Comparison of ENCODE assay signal across 8 mouse cellular contexts in genomic region chr7:25132318-25132960, GRCm38 (mm10). TPM values are rescaled to one million over a fixed set of nuclear protein-coding genes. Genes with fewer than 3 reads are reported as not detected.
DNase-seq lines count a peak whose midpoint lies in the region; ATAC-seq lines count a peak whose summit lies in the region.

No protein-coding gene starts in this region.

- H3K36me3 ChIP-seq in forebrain, embryonic 15.5 days = no peaks in the 10 kb centered on the region; the same call in 1 of the 2 replicates
- H3K36me3 ChIP-seq in limb, embryonic 11.5 days (ENCODE audit: control insufficient read depth, insufficient read depth, low read length) = no peaks in the 10 kb centered on the region
- H3K36me3 ChIP-seq in midbrain, embryonic 16.5 days (ENCODE audit: control insufficient read depth, insufficient read depth, low read length) = no peaks in the 10 kb centered on the region

- WGBS in forebrain, embryonic 15.5 days = 8% methylated on average over 25 of the region's 25 CpGs
- 6% methylated on average over 25 of the region's 25 CpGs for WGBS in limb, embryonic 11.5 days
- 10% methylated on average over 25 of the region's 25 CpGs for WGBS in midbrain, embryonic 16.5 days

- H3K4me1 ChIP-seq in forebrain, embryonic 15.5 days = peaks cover 19% of the 10 kb centered on the region
- peaks cover 5% of the 10 kb centered on the region; the same call in 1 of the 2 replicates for H3K4me1 ChIP-seq in limb, embryonic 11.5 days (ENCODE audit: control insufficient read depth, insufficient read depth, low read length)
- peaks cover 19% of the 10 kb centered on the region for H3K4me1 ChIP-seq in midbrain, embryonic 16.5 days (ENCODE audit: control insufficient read depth, insufficient read depth, low read length)

- H3K27ac ChIP-seq in forebrain, embryonic 15.5 days (replicated peaks) = no peak overlapping the region
- no peak overlapping the region for H3K27ac ChIP-seq in limb, embryonic 11.5 days (replicated peaks; ENCODE audit: low read depth, low read length)
- no peak overlapping the region for H3K27ac ChIP-seq in midbrain, embryonic 16.5 days (ENCODE audit: low read length)

- no peak overlapping the region for H3K9ac ChIP-seq in forebrain, embryonic 15.5 days (replicated peaks)
- 0 out of 2 replicates have a peak overlapping the region, but pooled peaks have one; percentile 30 for H3K9ac ChIP-seq in limb, embryonic 11.5 days (ENCODE audit: low read length)
- H3K9ac ChIP-seq in midbrain, embryonic 16.5 days (ENCODE audit: low read depth, low read length) = no peak overlapping the region; the same call in 1 of the 2 replicates

- ATAC-seq in forebrain, embryonic 15.5 days (replicated peaks) = 0 out of 2 replicates have a peak, but pooled peaks have one; percentile 20
- no peak for ATAC-seq in limb, embryonic 11.5 days (ENCODE audit: insufficient number of reproducible peaks, low FRiP score, low TSS enrichment, low read depth)
- no peak for ATAC-seq in midbrain, embryonic 16.5 days

- no peak overlapping the region for H3K4me2 ChIP-seq in forebrain, embryonic 15.5 days (replicated peaks)
- H3K4me2 ChIP-seq in limb, embryonic 11.5 days (ENCODE audit: low read depth, severe bottlenecking) = no peak overlapping the region
- peak overlapping the region; percentile 78; the same call in 1 of the 2 replicates for H3K4me2 ChIP-seq in midbrain, embryonic 16.5 days (ENCODE audit: low read length)

- DNase-seq in heart, adult 18-20 months = peak; percentile 33 to 58
- DNase-seq in heart, adult 8-10 months (ENCODE audit: low spot score) = no peak
- no peak for DNase-seq in limb, embryonic 11.5 days (ENCODE audit: low spot score)
- DNase-seq in frontal cortex, postnatal 14 days (ENCODE audit: low spot score in 2 of 2) = no peak
- no peak for DNase-seq in left cerebral cortex, adult 18-20 months (ENCODE audit: low spot score in 2 of 2)
- DNase-seq in embryo, embryonic 9.5 days (ENCODE audit: extremely low spot score) = no peak

- peaks cover 15% of the 10 kb centered on the region for H3K27me3 ChIP-seq in forebrain, embryonic 15.5 days
- peaks cover 43% of the 10 kb centered on the region for H3K27me3 ChIP-seq in limb, embryonic 11.5 days (ENCODE audit: control insufficient read depth, insufficient read depth, low read length)
- no peaks in the 10 kb centered on the region; the same call in 1 of the 2 replicates for H3K27me3 ChIP-seq in midbrain, embryonic 16.5 days (ENCODE audit: control insufficient read depth, insufficient read depth, low read depth, low read length)

- H3K9me3 ChIP-seq in forebrain, embryonic 15.5 days = no peaks in the 10 kb centered on the region
- H3K9me3 ChIP-seq in limb, embryonic 11.5 days (ENCODE audit: control insufficient read depth, low read length) = peaks cover 4% of the 10 kb centered on the region; the same call in 1 of the 2 replicates
- H3K9me3 ChIP-seq in midbrain, embryonic 16.5 days (replicated peaks; ENCODE audit: control insufficient read depth, low read length, poor library complexity, severe bottlenecking) = no peaks in the 10 kb centered on the region

- H3K4me3 ChIP-seq in forebrain, embryonic 15.5 days = no peak overlapping the region
- no peak overlapping the region for H3K4me3 ChIP-seq in limb, embryonic 11.5 days (ENCODE audit: low read depth, low read length)
- no peak overlapping the region for H3K4me3 ChIP-seq in midbrain, embryonic 16.5 days (ENCODE audit: low read depth, low read length)

RNA-seq across cellular contexts. Expression of gene Pou2f2, which starts 47.1 kb away (rescaled TPM):
- 1 to 10 TPM in 1 of 2 experiments, under 1 TPM in 1; 0.25 to 1.5 TPM for total RNA-seq in heart, adult 18-20 months (2021)
- under 1 TPM; 0.49 to 0.72 (median 0.55) TPM for total RNA-seq in heart, adult 8-10 months (2022)
- 17.4 and 17.5 TPM in 2 replicates for polyA plus RNA-seq in forebrain, embryonic 15.5 days (2015; fragmentation: Nextera tagmentation; extraction: Ambion mirVana)
- 3.9 and 6.2 TPM in 2 replicates for polyA plus RNA-seq in limb, embryonic 11.5 days (2014; fragmentation: Nextera tagmentation; extraction: Ambion mirVana)
- polyA plus RNA-seq in midbrain, embryonic 16.5 days (2015; fragmentation: Nextera tagmentation; extraction: Ambion mirVana) = 42.9 and 56.4 TPM in 2 replicates
- 10 to 100 TPM in 1 of 2 experiments, 1 to 10 TPM in 1; 7.7 to 12.9 TPM for total RNA-seq in left cerebral cortex, adult 18-20 months (2021)

Comparison
In these comparisons a context has a peak if more than half of its experiments do, and no peak if none do; other contexts are left out.
1. DNase-seq: peak in heart, adult 18-20 months (2 of 2); none in heart, adult 8-10 months (single experiment), limb, embryonic 11.5 days (single experiment), frontal cortex, postnatal 14 days (0 of 2), left cerebral cortex, adult 18-20 months (0 of 2) and embryo, embryonic 9.5 days (single experiment).